Mouse (Mus musculus) testis, adult 2 months (tissue): ENCODE data around the gene Kntc1.

Experiments used
- CTCF ChIP-seq: fragments of 200-500 bp; IDR thresholded peaks from 2 replicates; pipeline ENCODE4 v1.5.1; 2012; ENCODE audit warnings: low read depth, mild to moderate bottlenecking, inconsistent platforms, low read length, moderate library complexity; ENCODE audit not compliant: control insufficient read depth, insufficient read depth, insufficient replicate concordance
- POLR2A ChIP-seq: fragments of 200-500 bp; IDR thresholded peaks from 2 replicates; pipeline ENCODE4 v1.6.1; 2012; ENCODE audit warnings: low read depth, mild to moderate bottlenecking, inconsistent platforms, low read length, moderate library complexity; ENCODE audit not compliant: control insufficient read depth

DNA sequence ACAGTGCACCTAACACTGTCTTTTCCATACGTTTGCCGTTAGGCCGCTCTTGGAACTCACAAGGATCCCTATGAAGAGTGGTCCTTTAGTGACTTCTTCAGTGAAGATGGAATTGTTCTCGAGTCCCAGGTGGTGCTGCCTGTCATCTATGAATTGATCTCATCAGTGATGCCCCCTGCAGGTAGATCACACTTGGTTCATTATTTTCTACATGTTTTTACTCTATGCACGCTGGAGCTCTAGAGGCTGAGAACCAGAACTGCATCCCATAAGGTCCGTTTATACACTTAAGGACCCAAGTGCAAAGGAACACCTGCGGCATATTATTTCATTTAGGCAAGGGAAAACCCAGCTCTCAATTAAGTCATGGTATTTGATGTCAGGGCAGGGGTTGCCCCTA, 39.5 kb downstream of the Kntc1 start:
- TF ChIP-seq POLR2A, result no peak
- TF ChIP-seq CTCF, result no peak
